Mouse (Mus musculus): ENCODE results near the gene Mief1.
A peak's percentile ranks its signal among the peaks of the same experiment; 100 is the strongest.

DNA sequence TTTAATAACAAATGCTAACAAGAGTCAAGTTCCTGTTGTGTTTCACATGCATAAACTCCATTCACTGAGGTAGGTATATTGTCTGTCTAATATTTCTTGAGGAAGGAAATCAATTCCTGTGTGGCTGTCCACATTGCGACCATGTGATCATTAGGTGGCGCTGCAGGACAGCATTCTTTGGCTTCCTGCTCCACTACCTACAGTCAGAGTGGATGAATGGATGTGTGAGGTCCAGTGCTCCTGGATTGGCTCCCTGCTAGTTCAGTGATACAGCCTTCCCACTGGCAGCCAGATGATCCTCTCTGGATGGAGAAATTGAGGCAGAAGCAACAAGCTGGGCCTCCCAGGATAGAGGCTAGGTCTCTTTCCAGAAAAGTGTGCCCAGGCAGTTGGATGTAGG, 32.5 kb downstream of the Mief1 start:
- TF ChIP-seq CTCF (IDR thresholded peaks at IDR 0.05; ENCODE audit: low read depth) (peak; percentile 96), EP300 (IDR thresholded peaks at IDR 0.05; ENCODE audit: low read depth) (no peak)

Data from liver, postnatal 0 days (tissue).